Mouse (Mus musculus): ENCODE measurements around the gene Wnk3. TPM values are rescaled to one million over a fixed set of nuclear protein-coding genes. Genes with fewer than 3 reads are reported as not detected.

The Wnk3 gene
- polyA plus RNA-seq, 1 experiment from 2014 or later = not detected

GRCm38 (mm10) chrX:151347278-151347677, 149.4 kb downstream of the Wnk3 start:
- DNase-seq (no peak), ATAC-seq (no peak)
- no peak overlapping the region for H3K27ac ChIP-seq (ENCODE audit: low read depth)
- 0 out of 2 replicates have a peak, but pooled peaks cover 2% of the 10 kb centered on the region for H3K4me1 ChIP-seq (ENCODE audit: insufficient read depth)
- H3K36me3 ChIP-seq (replicated peaks; ENCODE audit: insufficient read depth, low read length) = no peaks in the 10 kb centered on the region
- H3K9me3 ChIP-seq (ENCODE audit: low read length) = no peaks in the 10 kb centered on the region
- no peaks in the 10 kb centered on the region for H3K27me3 ChIP-seq (ENCODE audit: insufficient read depth, low read length)
- TF ChIP-seq EP300 (IDR thresholded peaks at IDR 0.05; ENCODE audit: low read depth) (no peak), CTCF (IDR thresholded peaks at IDR 0.05; ENCODE audit: low read depth) (no peak)
- no peak overlapping the region for H3K4me3 ChIP-seq (ENCODE audit: low read depth, low read length)
- no peak overlapping the region for H3K4me2 ChIP-seq (ENCODE audit: low read depth, low read length)
- H3K9ac ChIP-seq (replicated peaks) = no peak overlapping the region

GRCm38 (mm10) chrX:151349322-151349721, 151.4 kb downstream of the Wnk3 start:
- ATAC-seq = no peak
- no peaks in the 10 kb centered on the region for H3K9me3 ChIP-seq (ENCODE audit: low read length)
- 0 out of 2 replicates have a peak, but pooled peaks cover 2% of the 10 kb centered on the region for H3K4me1 ChIP-seq (ENCODE audit: insufficient read depth)
- TF ChIP-seq EP300 (IDR thresholded peaks at IDR 0.05; ENCODE audit: low read depth) (no peak), CTCF (IDR thresholded peaks at IDR 0.05; ENCODE audit: low read depth) (no peak)
- no peak overlapping the region for H3K27ac ChIP-seq (ENCODE audit: low read depth)
- no peak overlapping the region for H3K9ac ChIP-seq (replicated peaks)
- no peak for DNase-seq
- WGBS (ENCODE audit: insufficient replicate concordance) = 87% methylated on average over 5 of the region's 5 CpGs
- no peak overlapping the region for H3K4me3 ChIP-seq (ENCODE audit: low read depth, low read length)
- H3K36me3 ChIP-seq (replicated peaks; ENCODE audit: insufficient read depth, low read length) = no peaks in the 10 kb centered on the region
- no peaks in the 10 kb centered on the region for H3K27me3 ChIP-seq (ENCODE audit: insufficient read depth, low read length)
- no peak overlapping the region for H3K4me2 ChIP-seq (ENCODE audit: low read depth, low read length)

Other genes with a start within 250 kb of the Wnk3 start
- 5.4 and 7.0 TPM in 2 replicates for gene Gnl3l, start 180.8 kb upstream of the Wnk3 start, polyA plus RNA-seq (2015; fragmentation: Nextera tagmentation; extraction: Ambion mirVana)
- 0.86 and 1.1 TPM in 2 replicates for gene Fgd1, start 151.9 kb upstream of the Wnk3 start, polyA plus RNA-seq (2015; fragmentation: Nextera tagmentation; extraction: Ambion mirVana)
- gene Tsr2, start 101.5 kb upstream of the Wnk3 start, polyA plus RNA-seq (2015; fragmentation: Nextera tagmentation; extraction: Ambion mirVana) = 9.4 and 9.9 TPM in 2 replicates
- gene Fam120c, start 146.1 kb downstream of the Wnk3 start, polyA plus RNA-seq (2015; fragmentation: Nextera tagmentation; extraction: Ambion mirVana) = 0.46 and 0.58 TPM in 2 replicates